In genomic region chr4:121040897-121041671, GRCm38 (mm10) we compare ENCODE assay signal across 8 mouse cellular contexts. TPM values are rescaled to one million over a fixed set of nuclear protein-coding genes. Genes with fewer than 3 reads are reported as not detected.
DNase-seq lines count a peak whose midpoint lies in the region; ATAC-seq and TF ChIP-seq lines count a peak whose summit lies in the region.

No protein-coding gene starts in this region.

- in situ Hi-C loops in Patski (cut with MboI; ENCODE audit: low pct_unique_long_range_greater_than_20kb): loop anchor here (10.0 to 25.0 kb wide), 2 partner anchors 184 to 1596 kb away; no protein-coding TSS in a partner anchor

- peak; percentile 67 for TF ChIP-seq CTCF in Patski (IDR thresholded peaks at IDR 0.05)
- TF ChIP-seq CTCF in forebrain, postnatal 0 days (IDR thresholded peaks at IDR 0.05; ENCODE audit: low read depth): peak; percentile 75
- TF ChIP-seq CTCF in left cerebral cortex, adult 2 months (IDR thresholded peaks at IDR 0.05): peak; percentile 77

- 10% methylated on average over 18 of the region's 18 CpGs for WGBS in forebrain, postnatal 0 days
- 8% methylated on average over 18 of the region's 18 CpGs for WGBS in hindbrain, embryonic 13.5 days

- no peak overlapping the region for H3K9ac ChIP-seq in forebrain, postnatal 0 days
- H3K9ac ChIP-seq in hindbrain, embryonic 13.5 days: peak overlapping the region; percentile 53; the same call in 1 of the 2 replicates

- H3K27ac ChIP-seq in forebrain, postnatal 0 days (ENCODE audit: low read depth, low read length): peak overlapping the region; percentile 58
- peak overlapping the region; percentile 81 for H3K27ac ChIP-seq in hindbrain, embryonic 13.5 days
- H3K27ac ChIP-seq in left cerebral cortex, adult 2 months: no peak overlapping the region

- intact Hi-C loops in left cerebral cortex, adult 2 months (cut with DNase I): no loop called here

- no peak overlapping the region for H3K4me2 ChIP-seq in forebrain, postnatal 0 days (ENCODE audit: low read depth)
- H3K4me2 ChIP-seq in hindbrain, embryonic 13.5 days: peak overlapping the region; percentile 70

- CTCF ChIA-PET in Patski (lab: Charles Lee): no interaction called here

- no peak overlapping the region for H3K4me3 ChIP-seq in forebrain, postnatal 0 days (ENCODE audit: low read depth, low read length)
- H3K4me3 ChIP-seq in hindbrain, embryonic 13.5 days: no peak overlapping the region
- no peak overlapping the region for H3K4me3 ChIP-seq in left cerebral cortex, adult 2 months

- POLR2A ChIA-PET in Patski (lab: Charles Lee): no interaction called here

- peaks cover 12% of the 10 kb centered on the region for H3K27me3 ChIP-seq in Patski
- H3K27me3 ChIP-seq in forebrain, postnatal 0 days (ENCODE audit: insufficient read depth, low read length): no peaks in the 10 kb centered on the region; the same call in 1 of the 2 replicates
- peaks cover 31% of the 10 kb centered on the region for H3K27me3 ChIP-seq in hindbrain, embryonic 13.5 days

- no peaks in the 10 kb centered on the region for H3K4me1 ChIP-seq in forebrain, postnatal 0 days (ENCODE audit: insufficient read depth)
- H3K4me1 ChIP-seq in hindbrain, embryonic 13.5 days (replicated peaks): peaks cover 36% of the 10 kb centered on the region

- ATAC-seq in Patski: no peak
- peak; percentile 84 for ATAC-seq in forebrain, postnatal 0 days
- peak; percentile 67 for ATAC-seq in hindbrain, embryonic 13.5 days (ENCODE audit: low FRiP score)

- H3K36me3 ChIP-seq in forebrain, postnatal 0 days (ENCODE audit: insufficient read depth): no peaks in the 10 kb centered on the region
- peaks cover 2% of the 10 kb centered on the region; the same call in 1 of the 2 replicates for H3K36me3 ChIP-seq in hindbrain, embryonic 13.5 days

- no peak for DNase-seq in Patski (ENCODE audit: low read depth, low spot score)
- DNase-seq in cerebellum, adult 8-10 months: peak; percentile 62
- peak; percentile 80 for DNase-seq in forebrain, postnatal 0 days
- DNase-seq in left cerebral cortex, adult 2 months (ENCODE audit: extremely low spot score in 1 of 2, low spot score in 2 of 2): peak; percentile 63 to 67
- peak; percentile 75 to 81 for DNase-seq in lung, postnatal 4 days
- DNase-seq in right cerebral cortex, adult 18-20 months: peak; percentile 49
- peak; percentile 60 for DNase-seq in yolk sac, embryonic 10.5 days (ENCODE audit: low spot score)

- H3K9me3 ChIP-seq in forebrain, postnatal 0 days (ENCODE audit: low read length): no peaks in the 10 kb centered on the region
- H3K9me3 ChIP-seq in hindbrain, embryonic 13.5 days: no peaks in the 10 kb centered on the region

RNA-seq across cellular contexts. Expression of gene Col9a2, which starts 1.9 kb away (rescaled TPM):
- polyA plus RNA-seq in Patski (2021): 0.05 TPM
- total RNA-seq in forebrain, postnatal 0 days (2014; rRNA removed): 28.1 and 29.8 TPM in 2 replicates
- polyA plus RNA-seq in forebrain, postnatal 0 days (2015; fragmentation: Nextera tagmentation; extraction: Ambion mirVana): 8.2 and 9.1 TPM in 2 replicates
- 12.9 and 14.4 TPM in 2 replicates for polyA plus RNA-seq in hindbrain, embryonic 13.5 days (2015; fragmentation: Nextera tagmentation; extraction: Ambion mirVana)
- total RNA-seq in left cerebral cortex, adult 2 months (2021): 1 to 10 TPM; 7.0 to 7.4 TPM

RNA-seq across cellular contexts. Expression of gene Smap2, which starts 24.0 kb away (rescaled TPM):
- 27.3 TPM for polyA plus RNA-seq in Patski (2021)
- 86.8 and 92.0 TPM in 2 replicates for total RNA-seq in forebrain, postnatal 0 days (2014; rRNA removed)
- polyA plus RNA-seq in forebrain, postnatal 0 days (2015; fragmentation: Nextera tagmentation; extraction: Ambion mirVana): 41.3 and 49.7 TPM in 2 replicates
- polyA plus RNA-seq in hindbrain, embryonic 13.5 days (2015; fragmentation: Nextera tagmentation; extraction: Ambion mirVana): 36.7 and 36.8 TPM in 2 replicates
- 100 to 1,000 TPM; 186 to 201 TPM for total RNA-seq in left cerebral cortex, adult 2 months (2021)

RNA-seq across cellular contexts. Expression of gene Zmpste24, which starts 57.0 kb away (rescaled TPM):
- 64.1 TPM for polyA plus RNA-seq in Patski (2021)
- total RNA-seq in forebrain, postnatal 0 days (2014; rRNA removed): 14.2 and 20.5 TPM in 2 replicates
- polyA plus RNA-seq in forebrain, postnatal 0 days (2015; fragmentation: Nextera tagmentation; extraction: Ambion mirVana): 13.0 and 16.1 TPM in 2 replicates
- polyA plus RNA-seq in hindbrain, embryonic 13.5 days (2015; fragmentation: Nextera tagmentation; extraction: Ambion mirVana): 28.4 and 28.7 TPM in 2 replicates
- 10 to 100 TPM; 23.5 to 24.7 TPM for total RNA-seq in left cerebral cortex, adult 2 months (2021)
